Mouse (Mus musculus) cerebellum, adult 2 months (tissue): ENCODE measurements around the gene Acsm4. TPM values are rescaled to one million over a fixed set of nuclear protein-coding genes. Genes with fewer than 3 reads are reported as not detected.
A peak's percentile ranks its signal among the peaks of the same experiment; 100 is the strongest.
"Not testable (repeated sequence)": the region's sequence is repeated elsewhere in the genome, so short reads cannot be mapped to it uniquely, and the experiment has no call there.

Source experiments
- DNase-seq, 2 experiments: peaks; one replicate each; pipeline ENCODE4 v3.0.0; 2021
- H3K27ac ChIP-seq: fragments of 200-500 bp; 2 replicates; pipeline ENCODE4 v1.5.1; 2012; ENCODE audit warnings: low read length, control low read depth, inconsistent platforms; ENCODE audit not compliant: insufficient read depth
- H3K27me3 ChIP-seq: fragments of 200-500 bp; 2 replicates; pipeline ENCODE4 v1.6.1; 2012; ENCODE audit warnings: inconsistent platforms, mild to moderate bottlenecking, low read length, moderate library complexity; ENCODE audit not compliant: control insufficient read depth, insufficient read depth
- H3K4me1 ChIP-seq: fragments of 200-500 bp; 2 replicates; pipeline ENCODE4 v1.6.1; 2011; ENCODE audit warnings: low read length; ENCODE audit not compliant: control insufficient read depth, insufficient read depth
- H3K4me3 ChIP-seq: fragments of 200-500 bp; replicated peaks from 2 replicates; pipeline ENCODE3; 2011; ENCODE audit warnings: mild to moderate bottlenecking, low read depth, low read length, control low read depth; ENCODE audit not compliant: insufficient read depth
- CTCF ChIP-seq: fragments of 200-500 bp; IDR thresholded peaks from 2 replicates; pipeline ENCODE4 v1.5.1; 2011; ENCODE audit warnings: low read depth, mild to moderate bottlenecking, control low read depth, low read length, moderate library complexity, borderline replicate concordance; ENCODE audit not compliant: insufficient read depth
- POLR2A ChIP-seq: fragments of 200-500 bp; IDR thresholded peaks from 2 replicates; pipeline ENCODE4 v1.6.1; 2011; ENCODE audit warnings: low read length, control low read depth, borderline replicate concordance; ENCODE audit not compliant: insufficient read depth
- WGBS: fragments of 180-500 bp; shearing (Covaris S2); methylation state at CpG from one replicate; pipeline ENCODE4 v1.1.7; 2018; 5-methylcytosine and 5-hydroxymethylcytosine counted together
- polyA plus RNA-seq: library from polyadenylated mRNA; depleted of rRNA; stranded (reverse); fragments of >200 nt; gene quantifications from 2 replicates; pipeline ENCODE4 v1.2.3, GENCODE M21; 2012

Acsm4 gene
- polyA plus RNA-seq, 1 experiment = not detected

DNA sequence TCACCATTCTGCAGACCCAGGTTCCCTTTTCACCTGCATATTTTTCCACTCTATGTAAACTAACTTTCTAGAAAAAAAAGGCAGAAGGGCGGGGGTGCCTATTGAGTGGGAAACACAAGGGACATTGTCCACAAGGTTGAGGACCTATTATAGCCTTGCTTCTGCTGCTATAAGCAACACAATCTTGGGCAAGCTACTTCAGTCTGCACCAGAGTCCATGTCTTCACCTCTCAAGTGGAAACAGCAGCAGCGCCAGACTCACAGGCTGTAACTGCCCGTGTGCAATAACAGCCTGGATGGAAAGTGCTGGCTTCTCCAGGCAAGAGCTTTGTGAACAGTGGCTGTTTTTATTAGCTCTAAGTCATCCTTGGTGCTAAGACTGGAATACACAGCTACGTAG lies 2.5 kb downstream of the Acsm4 start:
- no peak for DNase-seq
- H3K27me3 ChIP-seq = no peaks in the 10 kb centered on the region
- TF ChIP-seq POLR2A (no peak), CTCF (no peak)
- no peak overlapping the region for H3K4me3 ChIP-seq
- H3K27ac ChIP-seq = no peak overlapping the region
- 83% methylated on average over 4 of the region's 4 CpGs for WGBS
- no peaks in the 10 kb centered on the region for H3K4me1 ChIP-seq

- 80% methylated on average over 1 of the region's 1 CpGs for WGBS
- H3K27ac ChIP-seq = no peak overlapping the region
- H3K4me1 ChIP-seq = no peaks in the 10 kb centered on the region
- no peaks in the 10 kb centered on the region for H3K27me3 ChIP-seq
- no peak overlapping the region for H3K4me3 ChIP-seq
- TF ChIP-seq CTCF = no peak
- TF ChIP-seq POLR2A = no peak
- no peak for DNase-seq
These were observed 5.1 kb downstream of the Acsm4 start for GRCm38 (mm10) chr7:119694926-119695325.

GRCm38 (mm10) chr7:119714111-119714510 lies 24.3 kb downstream of the Acsm4 start:
- no peak for TF ChIP-seq CTCF
- no peak for TF ChIP-seq POLR2A
- H3K27ac ChIP-seq = no peak overlapping the region
- no peaks in the 10 kb centered on the region for H3K27me3 ChIP-seq
- DNase-seq = no peak
- H3K4me3 ChIP-seq = no peak overlapping the region
- WGBS = 95% methylated on average over 7 of the region's 7 CpGs
- H3K4me1 ChIP-seq = no peaks in the 10 kb centered on the region

- Histone ChIP-seq H3K4me3 (peak within 1 kb of the TSS; percentile 89), H3K27me3 (no peaks in the 10 kb centered on the region), H3K27ac (no peak within 1 kb of the TSS; the same call in 1 of the 2 replicates), H3K4me1 (no peaks in the 10 kb centered on the region)
- DNase-seq = peak; percentile 92 to 95
- TF ChIP-seq CTCF (peak; percentile 54), POLR2A (peak; percentile 75)
- WGBS = under 1% methylated on average over 60 of the region's 60 CpGs
These were observed 30.6 kb downstream of the Acsm4 start, which contains the start of gene Thumpd1 for GRCm38 (mm10) chr7:119720253-119720946. Thumpd1 (minus strand) TSS chr7:119720798.

DNA sequence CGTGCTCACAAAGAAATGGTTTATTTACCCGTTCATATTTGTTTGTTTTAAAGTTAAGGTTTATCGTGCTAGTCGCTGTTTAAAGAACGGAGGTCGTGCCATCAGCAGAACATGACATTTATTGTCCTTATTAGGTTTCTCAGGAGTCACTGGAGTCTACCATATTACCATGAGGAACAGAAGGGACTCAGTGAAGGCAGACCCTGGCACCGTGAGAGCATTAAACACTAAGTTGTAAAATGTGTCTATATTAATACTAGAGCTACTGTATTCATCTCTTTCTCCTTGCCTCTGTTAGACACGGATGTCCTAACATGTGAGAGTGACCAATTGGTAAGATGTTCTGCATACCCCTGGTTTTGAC lies 31.1 kb downstream of the Acsm4 start:
- Histone ChIP-seq H3K27me3 (no peaks in the 10 kb centered on the region), H3K27ac (no peak overlapping the region), H3K4me1 (no peaks in the 10 kb centered on the region), H3K4me3 (peak overlapping the region; percentile 89)
- 9% methylated on average over 8 of the region's 8 CpGs for WGBS
- DNase-seq = no peak
- TF ChIP-seq CTCF (no peak), POLR2A (no peak)

- DNase-seq = no peak
- WGBS = 81% methylated on average over 2 of the region's 2 CpGs
- Histone ChIP-seq H3K4me3 (no peak overlapping the region), H3K27ac (peak overlapping the region; percentile 56; the same call in 1 of the 2 replicates), H3K27me3 (no peaks in the 10 kb centered on the region), H3K4me1 (no peaks in the 10 kb centered on the region)
- TF ChIP-seq CTCF (no peak), POLR2A (no peak)
These were observed 37.8 kb downstream of the Acsm4 start for GRCm38 (mm10) chr7:119727621-119728020.

DNA sequence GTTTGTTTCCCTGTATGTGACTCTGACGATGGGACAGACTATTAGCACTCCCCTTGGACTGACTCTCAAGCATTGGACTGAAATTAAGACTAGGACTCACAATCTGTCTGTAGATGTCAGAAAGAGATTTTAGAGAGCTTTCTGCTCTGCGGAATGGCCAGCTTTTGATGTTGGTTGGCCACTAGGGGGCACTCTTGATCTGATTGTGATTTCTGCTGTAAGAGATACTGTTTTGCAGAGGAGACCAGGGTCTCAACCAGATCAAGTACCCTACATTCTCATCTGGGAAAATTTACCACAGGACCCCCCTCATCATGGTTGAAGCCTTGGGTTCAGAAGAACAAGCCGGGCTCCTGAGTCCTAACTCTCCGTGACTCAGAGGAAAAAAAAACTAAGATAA lies 41.4 kb downstream of the Acsm4 start:
- H3K4me1 ChIP-seq, H3K4me3 ChIP-seq, DNase-seq, H3K27me3 ChIP-seq, H3K27ac ChIP-seq: not testable (repeated sequence)
- 86% methylated on average over 4 of the region's 4 CpGs for WGBS

DNA sequence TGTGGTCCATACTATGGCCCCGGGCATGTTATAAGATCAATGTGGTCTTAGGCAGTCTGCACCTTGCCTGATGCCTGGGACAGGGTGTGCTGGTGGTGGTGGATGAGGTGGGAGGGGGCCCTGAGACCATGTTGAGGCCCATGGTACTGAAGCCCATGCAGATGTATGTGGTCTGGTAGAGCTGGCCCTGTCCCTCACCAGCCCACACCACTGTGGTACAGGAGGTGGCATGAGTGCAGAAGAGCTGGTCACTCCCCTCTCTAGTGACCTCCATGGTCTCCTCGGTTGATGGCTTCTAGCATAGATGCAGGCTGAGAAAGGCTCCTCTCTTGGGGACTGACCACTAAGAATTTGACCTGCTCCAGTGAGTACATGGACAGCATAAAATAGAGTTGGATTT lies 49.1 kb downstream of the Acsm4 start:
- no peak overlapping the region for H3K4me3 ChIP-seq
- no peak for DNase-seq
- H3K4me1 ChIP-seq = no peaks in the 10 kb centered on the region
- H3K27ac ChIP-seq = no peak overlapping the region
- 98% methylated on average over 2 of the region's 2 CpGs for WGBS
- no peaks in the 10 kb centered on the region for H3K27me3 ChIP-seq
- TF ChIP-seq CTCF = no peak
- no peak for TF ChIP-seq POLR2A

- DNase-seq = peak in 1 of 2 experiments; percentile 22
- not testable (repeated sequence) for H3K4me1 ChIP-seq, H3K27ac ChIP-seq, H3K4me3 ChIP-seq, H3K27me3 ChIP-seq
- 2% methylated on average over 41 of the region's 44 CpGs for WGBS
These were observed 50.1 kb downstream of the Acsm4 start for GRCm38 (mm10) chr7:119739798-119740468.
